Mouse (Mus musculus): ENCODE data around the gene Gm20838. TPM values are rescaled to one million over a fixed set of nuclear protein-coding genes. Genes with fewer than 3 reads are reported as not detected.
"Not testable (repeated sequence)": the region's sequence is repeated elsewhere in the genome, so short reads cannot be mapped to it uniquely, and the experiment has no call there.

Gm20838 gene
- polyA plus RNA-seq (2015; fragmentation: Nextera tagmentation; extraction: Ambion mirVana) = not detected in 2 replicates

GRCm38 (mm10) chrY:33543064-33543463, at the start of gene Gm20838:
Gene Gm20838 (minus strand): TSS chrY:33543164.
- H3K4me3 ChIP-seq (replicated peaks; ENCODE audit: low read depth, low read length); ATAC-seq (replicated peaks; ENCODE audit: low FRiP score, low read depth); H3K27ac ChIP-seq; H3K9me3 ChIP-seq (replicated peaks; ENCODE audit: low read length); H3K27me3 ChIP-seq (ENCODE audit: insufficient read depth, low read length); H3K4me2 ChIP-seq (ENCODE audit: low read length); DNase-seq (ENCODE audit: low spot score); H3K4me1 ChIP-seq (replicated peaks; ENCODE audit: insufficient read depth, low read length); H3K36me3 ChIP-seq (ENCODE audit: insufficient read depth, low read length); H3K9ac ChIP-seq (ENCODE audit: low read depth, low read length): not testable (repeated sequence)
- no CpG with 5 or more reads among the region's 8 CpGs for WGBS

Data from kidney, postnatal 0 days (tissue).